Mouse (Mus musculus) Patski (cell line): ENCODE results near the gene Tmem91. TPM values are rescaled to one million over a fixed set of nuclear protein-coding genes. Genes with fewer than 3 reads are reported as not detected.

Experiments used
- ATAC-seq: fragments of 100-300 bp; one replicate; pipeline ENCODE4 v1.8.0; 2021
- CTCF ChIA-PET: fragments of 350-600 bp; sonication (Branson Sonifier 250); formaldehyde crosslinking; loops from one replicate; lab custom pipeline; 2022; ENCODE audit warnings: inconsistent platforms; lab: Charles Lee
- POLR2A ChIA-PET: fragments of 350-600 bp; sonication (Branson Sonifier 250); formaldehyde crosslinking; loops from one replicate; lab custom pipeline; 2022; ENCODE audit warnings: antibody characterized with exemption, inconsistent platforms; lab: Charles Lee
- DNase-seq: peaks from one replicate; pipeline ENCODE4 v3.0.0-alpha.2; 2011; ENCODE audit warnings: low read depth, low spot score
- H3K27me3 ChIP-seq: fragments of 371-371 bp; one replicate; pipeline ENCODE4 v1.5.1; 2021
- CTCF ChIP-seq: fragments of 100-300 bp; IDR thresholded peaks from one replicate; pipeline ENCODE4 v1.5.1; 2021
- in situ Hi-C: fragments of 300-500 bp; cut with MboI; formaldehyde crosslinking; loops from 3 replicates; pipeline ENCODE4 v1.11.1; 2018; ENCODE audit warnings: low pct_unique_long_range_greater_than_20kb, mixed read lengths
- polyA plus RNA-seq: library from polyadenylated mRNA; unstranded; gene quantifications from one replicate; pipeline ENCODE4 v1.2.3, GENCODE M21; 2021

The Tmem91 gene
- polyA plus RNA-seq, 1 experiment from 2014 or later = 0.49 TPM

DNA sequence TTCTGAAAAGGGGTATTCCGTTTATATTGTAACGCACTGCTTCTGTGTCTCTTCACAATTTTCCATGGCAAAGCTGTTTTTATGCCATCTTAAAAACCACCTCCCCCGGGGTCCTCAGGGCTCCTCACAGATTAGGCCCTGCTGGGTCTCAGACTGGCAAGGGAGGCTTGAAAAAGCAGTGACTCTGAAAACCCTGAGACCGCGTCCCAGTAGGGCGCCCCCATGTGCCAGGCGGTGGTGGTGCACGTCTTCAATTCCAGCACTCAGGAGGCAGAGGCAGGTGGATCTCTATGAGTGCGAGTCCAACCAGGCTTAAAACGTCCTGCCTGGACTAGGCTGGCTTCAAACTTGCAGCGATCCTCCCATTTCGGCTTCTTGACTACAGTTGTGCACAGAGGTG lies 25.8 kb upstream of the Tmem91 start:
- ATAC-seq (no peak), DNase-seq (no peak)
- POLR2A ChIA-PET = no interaction called here
- no peaks in the 10 kb centered on the region for H3K27me3 ChIP-seq
- CTCF ChIA-PET = no interaction called here
- in situ Hi-C loops = no loop called here
- no peak for TF ChIP-seq CTCF

DNA sequence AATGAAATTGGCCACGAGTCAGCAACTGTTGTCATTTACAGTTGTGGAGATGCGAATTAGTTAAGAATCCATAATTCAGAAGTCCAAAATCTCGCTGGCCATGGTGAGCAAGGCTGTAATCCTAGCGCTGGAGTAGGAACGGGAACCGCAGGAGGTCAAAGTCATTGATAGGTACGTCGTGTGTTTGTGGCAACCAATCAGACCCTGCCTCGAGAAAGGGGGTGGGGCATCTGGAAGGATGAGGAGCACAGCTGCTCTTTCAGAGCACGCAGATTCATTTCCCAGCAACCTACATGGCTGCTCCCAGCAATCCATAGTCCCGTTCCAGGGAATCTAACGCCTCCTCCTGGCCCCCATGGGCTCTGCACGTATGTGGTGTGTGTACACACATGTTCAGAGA lies 24.9 kb upstream of the Tmem91 start:
- ATAC-seq (no peak), DNase-seq (no peak)
- H3K27me3 ChIP-seq = no peaks in the 10 kb centered on the region
- ChIA-PET CTCF (no interaction called here), POLR2A (no interaction called here)
- no peak for TF ChIP-seq CTCF
- in situ Hi-C loops = no loop called here

DNA sequence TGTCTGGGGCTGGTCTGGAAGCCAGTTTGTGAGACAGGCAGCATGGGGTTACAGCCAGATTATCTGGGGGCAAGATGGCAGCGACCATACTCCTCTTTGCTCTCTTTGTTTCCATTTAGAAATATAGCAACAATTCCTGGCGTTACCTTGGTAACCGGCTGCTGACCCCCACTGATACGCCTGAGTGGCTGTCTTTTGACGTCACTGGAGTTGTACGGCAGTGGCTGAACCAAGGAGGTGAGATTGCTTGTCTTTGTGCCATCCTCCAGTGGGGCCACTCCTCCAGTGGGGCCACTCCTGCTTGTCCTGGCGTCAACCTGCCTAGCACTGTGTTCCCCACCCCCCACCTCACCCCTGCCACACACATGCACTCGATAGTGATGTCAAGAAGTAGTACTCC lies 19.1 kb upstream of the Tmem91 start:
- POLR2A ChIA-PET = no interaction called here
- ATAC-seq = no peak

DNA sequence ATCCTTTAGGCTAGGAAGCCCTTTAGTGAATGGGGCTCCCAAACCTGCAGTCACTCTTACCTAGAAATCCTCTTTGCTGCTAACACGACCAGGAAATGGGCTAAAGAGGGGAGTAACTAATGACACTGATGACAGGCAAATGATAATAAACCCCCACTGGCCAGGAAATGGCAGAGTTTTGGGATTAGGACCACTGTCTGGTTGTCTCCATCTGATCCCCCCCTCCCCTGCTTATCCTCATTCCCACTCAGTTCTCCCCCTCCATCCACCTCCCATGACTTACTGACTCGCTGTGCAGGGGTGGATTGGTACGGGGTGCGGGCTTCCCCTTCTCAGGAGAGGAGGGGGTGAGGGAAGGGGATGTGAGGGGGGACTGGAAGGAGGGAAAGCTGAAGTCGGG lies 15.1 kb upstream of the Tmem91 start:
- H3K27me3 ChIP-seq = no peaks in the 10 kb centered on the region
- ATAC-seq (no peak), DNase-seq (no peak)
- TF ChIP-seq CTCF = no peak
- ChIA-PET POLR2A (no interaction called here), CTCF (no interaction called here)
- in situ Hi-C loops = no loop called here

More for the DNA sequence above, 19.1 kb upstream of the Tmem91 start:
- in situ Hi-C loops = no loop called here
- H3K27me3 ChIP-seq = no peaks in the 10 kb centered on the region
- DNase-seq = no peak
- TF ChIP-seq CTCF = no peak
- CTCF ChIA-PET = no interaction called here

DNA sequence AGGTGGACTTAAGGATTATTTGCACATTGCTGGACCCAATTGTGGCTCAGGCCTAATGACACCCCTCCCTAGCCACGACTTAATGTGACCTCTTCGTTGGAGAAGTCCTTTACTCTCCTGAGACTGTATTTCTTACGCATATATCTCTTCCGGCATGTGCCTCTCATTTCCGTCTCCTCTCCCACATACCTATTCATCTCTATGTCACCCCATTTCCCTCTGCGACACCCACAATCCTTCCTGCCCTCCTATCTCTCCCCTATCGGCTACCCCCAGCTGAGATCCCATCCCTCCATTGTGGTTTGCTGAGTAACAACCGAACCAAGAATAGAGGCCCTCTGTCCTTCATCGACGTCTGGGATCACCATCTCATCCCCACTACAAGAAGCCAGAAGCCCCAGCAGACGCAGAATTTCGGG lies 14.6 kb upstream of the Tmem91 start:
- no peak for TF ChIP-seq CTCF
- POLR2A ChIA-PET = no interaction called here
- no peak for DNase-seq
- ATAC-seq = no peak
- no peaks in the 10 kb centered on the region for H3K27me3 ChIP-seq
- CTCF ChIA-PET = interaction anchor here (1.8 kb wide), 1 partner anchor 66 kb away, joined by 4 read pairs; no protein-coding TSS in a partner anchor
- in situ Hi-C loops = no loop called here

DNA sequence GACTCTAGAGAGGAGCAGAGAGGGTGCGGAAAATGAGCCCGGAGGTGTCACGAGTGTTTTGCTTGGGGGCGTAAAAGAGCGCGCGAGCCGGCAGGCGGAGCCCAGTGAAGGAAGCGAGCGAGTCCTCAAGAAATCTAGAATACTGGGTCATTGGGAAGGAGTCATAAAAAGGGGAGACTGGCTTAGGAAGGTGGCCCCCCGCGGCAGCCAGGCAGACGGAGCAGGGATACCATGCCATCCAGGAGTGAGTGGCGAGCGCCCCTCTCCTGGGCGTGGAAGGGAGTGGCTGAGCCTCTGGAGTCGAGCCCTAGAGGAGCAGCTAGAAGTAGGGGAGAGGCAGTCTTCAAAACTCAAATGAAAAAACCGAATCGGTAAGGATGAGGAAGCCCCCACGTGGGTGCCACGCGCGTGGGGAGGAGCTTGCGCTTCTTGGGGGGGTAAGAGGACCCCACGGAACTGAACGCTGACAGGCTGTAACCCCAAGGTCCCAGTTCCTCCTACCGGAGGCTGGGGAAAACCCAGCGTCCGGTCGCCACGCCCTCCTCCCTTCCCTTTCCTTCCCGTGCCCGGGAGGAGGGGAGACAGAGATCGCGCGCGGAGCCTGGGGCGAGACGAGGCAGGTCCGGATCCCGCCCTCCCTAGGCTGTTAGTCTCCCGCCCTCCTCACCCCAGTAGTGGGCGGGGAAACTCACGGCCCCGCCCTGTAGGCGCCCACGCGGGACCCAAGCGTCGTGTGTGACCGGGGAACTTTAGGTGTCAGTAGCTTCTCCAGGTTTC lies 14.0 kb upstream of the Tmem91 start:
- ChIA-PET CTCF (interaction anchor here (1.8 kb wide), 1 partner anchor 66 kb away, joined by 4 read pairs; no protein-coding TSS in a partner anchor), POLR2A (interaction anchor here (1.0 kb wide), 1 partner anchor 30 kb away, joined by 3 read pairs; no protein-coding TSS in a partner anchor)
- H3K27me3 ChIP-seq = no peaks in the 10 kb centered on the region
- in situ Hi-C loops = no loop called here
- no peak for TF ChIP-seq CTCF
- DNase-seq (no peak), ATAC-seq (peak; percentile 28)

DNA sequence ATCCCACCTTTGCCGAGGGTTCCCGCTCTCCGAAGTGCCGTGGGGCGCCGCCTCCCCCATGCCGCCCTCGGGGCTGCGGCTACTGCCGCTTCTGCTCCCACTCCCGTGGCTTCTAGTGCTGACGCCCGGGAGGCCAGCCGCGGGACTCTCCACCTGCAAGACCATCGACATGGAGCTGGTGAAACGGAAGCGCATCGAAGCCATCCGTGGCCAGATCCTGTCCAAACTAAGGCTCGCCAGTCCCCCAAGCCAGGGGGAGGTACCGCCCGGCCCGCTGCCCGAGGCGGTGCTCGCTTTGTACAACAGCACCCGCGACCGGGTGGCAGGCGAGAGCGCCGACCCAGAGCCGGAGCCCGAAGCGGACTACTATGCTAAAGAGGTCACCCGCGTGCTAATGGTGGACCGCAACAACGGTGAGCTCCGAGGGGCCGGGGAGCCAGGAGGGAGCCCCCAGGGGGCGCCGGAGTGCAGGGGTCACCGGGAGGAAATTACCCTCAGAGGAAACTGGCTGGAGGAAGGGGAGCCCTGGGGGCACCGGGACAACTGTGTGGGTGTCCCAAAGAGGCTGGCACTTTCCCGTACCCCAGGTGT lies 12.9 kb upstream of the Tmem91 start:
- CTCF ChIA-PET = interaction anchor here (1.4 to 1.8 kb wide), 2 partner anchors 49 to 64 kb away, joined by 3 to 4 read pairs; no protein-coding TSS in a partner anchor
- in situ Hi-C loops = no loop called here
- DNase-seq = no peak
- no peaks in the 10 kb centered on the region for H3K27me3 ChIP-seq
- TF ChIP-seq CTCF = no peak
- peak; percentile 13 for ATAC-seq
- POLR2A ChIA-PET = interaction anchor here (1.0 kb wide), 1 partner anchor 32 kb away, joined by 3 read pairs; no protein-coding TSS in a partner anchor

DNA sequence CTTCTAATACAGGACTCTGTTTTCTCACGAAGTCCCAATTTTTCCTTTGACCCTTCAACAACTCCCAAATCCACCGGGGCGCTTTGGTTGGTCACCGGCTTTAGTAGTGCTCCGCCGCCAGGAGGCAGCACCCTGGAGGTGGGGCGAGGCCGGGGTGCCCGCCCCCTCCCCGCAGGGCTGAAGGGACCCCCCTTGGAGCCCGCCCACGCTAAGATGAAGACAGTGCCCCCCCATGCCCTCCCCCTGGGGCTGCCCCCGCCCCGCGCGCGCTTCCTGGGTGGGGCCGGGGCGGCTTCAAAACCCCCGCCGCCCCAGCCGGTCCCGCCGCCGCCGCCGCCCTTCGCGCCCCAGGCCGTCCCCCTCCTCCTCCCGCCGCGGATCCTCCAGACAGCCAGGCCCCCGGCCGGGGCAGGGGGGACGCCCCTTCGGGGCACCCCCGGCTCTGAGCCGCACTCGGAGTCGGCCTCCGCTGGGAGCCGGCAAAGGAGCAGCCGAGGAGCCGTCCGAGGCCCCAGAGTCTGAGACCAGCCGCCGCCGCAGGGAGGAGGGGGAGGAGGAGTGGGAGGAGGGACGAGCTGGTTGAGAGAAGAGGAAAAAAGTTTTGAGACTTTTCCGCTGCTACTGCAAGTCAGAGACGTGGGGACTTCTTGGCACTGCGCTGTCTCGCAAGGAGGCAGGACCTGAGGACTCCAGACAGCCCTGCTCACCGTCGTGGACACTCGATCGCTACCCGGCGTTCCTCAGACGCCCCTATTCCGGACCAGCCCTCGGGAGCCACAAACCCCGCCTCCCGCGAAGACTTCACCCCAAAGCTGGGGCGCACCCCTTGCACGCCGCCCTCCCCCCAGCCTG lies 11.9 kb upstream of the Tmem91 start, which contains the start of gene Tgfb1:
Tgfb1 (plus strand) TSS at position 323 of the 852 bp plus-strand sequence.
- in situ Hi-C loops = no loop called here
- ATAC-seq (peak; percentile 37), DNase-seq (no peak)
- H3K27me3 ChIP-seq = no peaks in the 10 kb centered on the region
- no peak for TF ChIP-seq CTCF
- ChIA-PET CTCF (interaction anchor here (1.0 to 1.4 kb wide), 2 partner anchors 22 to 50 kb away, joined by 3 read pairs; no protein-coding TSS in a partner anchor), POLR2A (no interaction called here)

DNA sequence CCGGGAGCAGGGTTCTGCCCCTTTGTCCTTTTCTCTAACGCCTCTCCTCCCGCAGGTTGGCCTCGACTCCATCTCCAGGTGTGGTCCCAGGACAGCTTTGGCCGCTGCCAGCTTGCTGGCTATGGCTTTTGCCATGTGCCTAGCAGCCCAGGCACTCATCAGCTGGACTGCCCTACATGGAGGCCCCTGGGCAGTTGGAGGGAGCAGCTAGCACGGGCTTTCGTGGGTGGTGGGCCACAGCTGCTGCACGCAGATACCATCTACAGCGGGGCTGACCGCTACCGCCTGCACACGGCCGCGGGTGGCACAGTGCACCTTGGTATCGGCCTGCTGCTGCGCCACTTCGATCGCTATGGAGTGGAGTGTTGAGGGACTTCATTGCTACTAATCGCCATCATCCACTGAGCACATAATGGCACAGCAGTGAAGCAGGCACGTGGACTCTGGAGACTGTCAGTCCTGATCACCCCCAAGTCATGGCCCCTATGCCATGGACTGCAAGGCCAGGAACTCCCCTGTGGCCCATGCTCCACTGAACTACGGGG lies 11.0 kb upstream of the Tmem91 start:
- in situ Hi-C loops = no loop called here
- ChIA-PET CTCF (interaction anchor here (1.0 kb wide), 1 partner anchor 34 kb away, joined by 3 read pairs; no protein-coding TSS in a partner anchor), POLR2A (no interaction called here)
- H3K27me3 ChIP-seq = no peaks in the 10 kb centered on the region
- ATAC-seq (no peak), DNase-seq (no peak)
- TF ChIP-seq CTCF = no peak

DNA sequence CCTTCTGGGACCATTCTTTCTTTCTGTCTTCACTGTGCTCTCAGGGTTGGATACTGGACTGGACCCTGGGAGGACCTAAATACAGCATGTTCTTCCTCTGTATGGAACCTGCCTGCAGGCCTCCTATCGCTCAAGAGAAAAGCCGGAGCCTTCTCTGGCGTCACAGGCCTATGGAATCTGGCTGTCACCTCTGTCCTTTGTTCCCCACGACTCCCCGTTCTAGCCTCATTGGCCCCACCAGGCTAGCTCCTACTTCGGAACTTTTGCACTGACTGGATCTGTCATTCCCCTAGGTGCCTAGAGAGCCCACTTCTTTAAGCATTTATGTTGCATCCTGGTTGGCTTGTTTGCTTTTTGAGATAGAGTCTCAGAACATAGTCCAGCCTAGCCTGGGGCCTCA lies 9.7 kb upstream of the Tmem91 start:
- TF ChIP-seq CTCF = no peak
- in situ Hi-C loops = no loop called here
- DNase-seq = no peak
- ATAC-seq = no peak
- POLR2A ChIA-PET = no interaction called here
- CTCF ChIA-PET = interaction anchor here (1.5 kb wide), 1 partner anchor 23 kb away, joined by 3 read pairs; no protein-coding TSS in a partner anchor
- H3K27me3 ChIP-seq = no peaks in the 10 kb centered on the region
